Mouse (Mus musculus) NIH3T3 (cell line): Measurements from ENCODE around the gene Tmub1.

Source experiments
- DNase-seq: peaks from one replicate; pipeline ENCODE4 v3.0.0-alpha.2; 2012; ENCODE audit warnings: low read depth

The Tmub1 gene

DNA sequence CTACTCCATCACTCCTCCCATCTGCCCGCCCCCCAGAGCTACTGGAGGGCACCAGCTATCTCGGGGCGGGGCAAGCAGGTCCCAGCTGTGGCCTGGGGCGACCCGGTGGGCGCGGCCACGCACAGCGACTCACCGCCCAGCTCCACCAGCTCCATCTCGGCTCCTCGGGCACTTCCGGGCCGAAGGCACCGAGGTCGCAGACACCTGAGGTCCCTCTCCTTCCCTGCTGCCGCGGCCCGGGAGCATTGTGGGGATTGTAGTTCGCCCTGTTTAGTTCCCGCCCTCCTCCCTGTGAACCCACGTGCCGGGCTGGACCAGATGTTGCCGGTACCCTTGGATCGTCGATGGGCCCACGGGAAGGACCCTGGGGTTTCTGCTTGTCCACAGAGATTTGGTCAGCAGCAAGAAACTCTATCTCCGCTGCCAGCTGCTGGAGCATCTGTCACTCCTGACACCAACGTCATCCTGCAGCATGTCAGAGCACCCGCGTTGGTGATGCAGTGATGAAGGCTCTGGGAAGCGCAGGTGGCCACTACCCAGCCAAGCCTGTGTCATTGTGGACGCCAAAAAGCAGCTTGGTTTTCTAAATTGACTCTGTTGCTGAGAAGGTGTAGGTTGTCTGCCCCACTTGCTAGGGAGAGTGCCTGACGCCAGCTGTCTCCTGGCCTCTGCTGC, at the start of gene Tmub1:
TSS of gene Tmub1 (minus strand) at position 231 of the 675 bp plus-strand sequence.
- peak; percentile 78 for DNase-seq

DNA sequence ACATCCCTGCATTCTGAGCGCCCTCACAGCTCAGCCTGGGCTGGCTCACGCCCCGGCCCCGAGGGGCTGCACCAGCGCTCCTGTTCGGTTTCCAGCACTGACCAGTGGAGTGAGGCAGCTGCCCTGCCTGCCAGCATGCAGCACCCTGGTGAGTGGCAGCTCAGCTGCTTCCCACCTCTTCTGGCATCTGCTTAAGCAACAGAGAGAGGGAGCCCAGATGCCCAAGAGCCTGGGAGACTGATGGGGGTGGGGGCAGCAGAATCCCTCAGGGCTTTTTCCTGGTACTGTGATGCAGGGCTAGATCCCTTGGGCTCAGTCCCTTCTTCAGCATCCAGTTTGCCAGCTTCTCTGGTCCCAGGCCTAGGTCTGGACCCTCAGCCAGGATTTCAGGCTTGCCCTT, 49.1 kb upstream of the Tmub1 start:
- DNase-seq = no peak

DNA sequence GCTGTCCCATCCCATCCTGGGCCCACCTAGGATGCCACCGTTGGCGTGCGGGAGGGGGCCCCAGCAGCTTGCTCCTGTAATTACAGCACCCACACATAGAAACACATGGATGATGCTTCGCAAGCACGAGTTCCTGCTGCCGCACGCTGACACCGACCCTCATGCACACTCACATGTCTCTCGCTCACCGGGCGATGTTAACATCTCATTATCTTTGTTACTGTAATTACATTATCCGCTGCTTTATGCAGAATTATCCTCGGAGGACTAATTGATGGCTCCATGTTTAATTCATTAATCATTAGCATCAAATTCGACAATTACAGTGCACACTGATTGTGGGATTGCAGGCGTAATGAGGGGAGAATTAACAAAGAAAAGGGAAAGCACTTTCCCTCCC, 47.4 kb upstream of the Tmub1 start:
- DNase-seq = no peak

DNA sequence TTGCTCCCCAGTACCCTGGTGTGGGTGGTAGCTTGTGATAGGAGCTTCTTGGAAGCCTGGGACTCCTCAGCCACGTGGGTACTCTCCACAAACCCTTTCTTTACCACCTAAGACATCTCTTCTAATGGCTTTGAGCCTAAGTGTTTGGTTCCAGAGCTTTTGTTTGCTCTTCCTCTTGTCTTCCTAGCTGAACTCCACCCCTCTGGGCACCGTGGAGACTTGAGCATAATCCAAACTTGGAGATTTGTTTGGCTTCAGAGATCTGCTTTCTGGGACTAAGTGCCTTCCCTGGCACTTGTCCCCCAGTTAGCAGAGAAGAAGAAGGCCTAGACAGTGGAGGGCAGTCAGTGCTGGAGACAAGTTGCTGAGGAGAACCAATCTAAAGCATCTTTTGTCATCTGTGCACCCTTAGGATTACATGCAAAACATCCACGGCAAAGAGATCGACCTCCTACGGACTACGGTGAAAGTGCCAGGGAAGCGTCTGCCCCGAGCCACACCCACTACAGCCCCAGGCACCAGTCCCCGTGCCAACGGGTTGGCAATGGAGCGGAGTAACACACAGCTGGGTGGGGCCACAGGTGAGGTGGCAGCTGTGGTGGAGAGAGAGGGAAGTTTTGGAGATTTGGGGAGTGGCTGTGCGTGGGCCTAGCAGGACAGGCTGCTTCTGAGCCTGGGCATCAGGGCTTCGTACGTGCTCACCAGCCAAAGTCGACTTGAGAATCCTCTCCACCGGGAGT, 45.1 kb upstream of the Tmub1 start:
- no peak for DNase-seq

DNA sequence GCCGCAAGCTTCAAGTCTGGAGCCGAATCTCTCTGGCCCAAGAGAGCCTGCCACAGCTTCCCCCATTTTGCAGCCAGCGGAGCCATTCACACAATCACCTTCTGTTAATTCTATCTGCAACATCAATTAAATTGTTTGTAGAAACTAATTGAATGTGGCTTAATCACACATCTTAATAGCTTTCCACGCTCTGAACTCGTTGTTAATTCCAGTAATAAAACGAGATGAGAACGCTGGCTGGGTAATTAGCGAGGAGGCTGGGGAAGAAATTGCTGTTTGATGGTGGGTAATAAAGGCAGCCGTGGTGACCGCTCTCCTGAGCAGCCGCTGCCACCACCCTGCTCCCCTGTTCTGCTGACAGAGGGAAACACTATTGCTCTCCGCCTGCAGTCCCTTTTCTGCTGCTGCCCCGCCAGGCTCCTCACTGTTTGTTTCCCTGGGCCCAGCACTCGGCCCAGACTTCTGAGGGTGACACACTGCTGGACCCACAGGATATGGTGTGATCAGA, 42.8 kb upstream of the Tmub1 start:
- no peak for DNase-seq

DNA sequence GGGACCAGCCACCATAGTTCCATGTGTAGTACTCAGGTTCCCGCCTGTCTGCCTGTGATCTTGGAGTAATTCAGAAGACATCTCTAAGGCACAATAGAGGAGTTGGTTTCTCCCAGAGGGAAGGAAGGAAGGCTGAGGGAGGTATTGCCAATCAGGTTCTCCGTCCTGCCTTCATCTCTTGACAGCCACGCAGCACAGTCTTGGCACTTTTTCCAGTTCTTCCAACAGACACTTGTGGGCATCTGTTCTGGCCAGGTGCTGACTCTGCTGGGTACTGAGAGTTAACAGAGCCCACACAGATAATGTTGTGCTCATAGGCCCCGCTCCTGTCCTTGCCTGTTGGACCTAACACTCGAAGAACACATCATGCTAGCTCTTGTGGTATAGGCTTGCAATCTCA, 39.1 kb upstream of the Tmub1 start:
- no peak for DNase-seq

DNA sequence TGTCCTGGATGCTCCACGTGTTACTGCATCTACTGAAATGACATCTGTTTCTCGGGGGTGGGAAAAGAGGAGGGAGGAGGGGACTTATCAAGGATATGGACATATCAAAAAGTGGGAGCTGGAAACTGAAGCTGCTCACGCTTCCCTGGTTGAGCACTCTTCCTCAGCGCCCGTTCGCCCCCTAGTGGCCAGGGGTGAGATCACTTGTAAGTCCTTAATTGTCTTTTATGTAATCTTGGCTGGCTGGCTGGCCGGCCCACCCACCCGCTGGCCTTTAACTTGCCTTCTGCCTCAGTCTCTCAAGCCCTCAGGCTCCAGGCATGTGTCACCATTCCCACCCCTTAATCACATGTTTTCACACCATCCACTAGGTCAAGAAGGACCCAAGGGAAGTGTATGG, 38.4 kb upstream of the Tmub1 start:
- DNase-seq = peak; percentile 92

DNA sequence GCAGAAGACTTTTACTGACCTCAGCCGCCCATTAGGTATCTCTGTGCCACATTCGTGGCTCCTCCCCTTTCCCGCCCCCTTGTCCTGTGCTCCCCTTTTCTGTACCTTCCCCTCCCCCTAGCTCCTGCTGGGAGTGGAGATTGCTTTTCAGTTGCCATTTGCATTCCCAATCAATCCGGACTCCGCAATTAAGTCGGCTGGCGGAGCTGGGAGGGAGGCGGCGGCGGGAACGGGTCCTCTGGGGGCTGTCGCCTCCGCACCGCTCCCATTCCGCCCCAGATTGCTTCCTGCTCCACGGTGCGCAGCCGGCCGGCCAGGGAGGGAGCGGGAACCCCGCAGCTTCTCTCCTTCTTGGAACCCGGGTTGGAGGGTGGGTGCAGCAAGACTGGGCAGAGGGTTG, 37.3 kb upstream of the Tmub1 start:
- no peak for DNase-seq

DNA sequence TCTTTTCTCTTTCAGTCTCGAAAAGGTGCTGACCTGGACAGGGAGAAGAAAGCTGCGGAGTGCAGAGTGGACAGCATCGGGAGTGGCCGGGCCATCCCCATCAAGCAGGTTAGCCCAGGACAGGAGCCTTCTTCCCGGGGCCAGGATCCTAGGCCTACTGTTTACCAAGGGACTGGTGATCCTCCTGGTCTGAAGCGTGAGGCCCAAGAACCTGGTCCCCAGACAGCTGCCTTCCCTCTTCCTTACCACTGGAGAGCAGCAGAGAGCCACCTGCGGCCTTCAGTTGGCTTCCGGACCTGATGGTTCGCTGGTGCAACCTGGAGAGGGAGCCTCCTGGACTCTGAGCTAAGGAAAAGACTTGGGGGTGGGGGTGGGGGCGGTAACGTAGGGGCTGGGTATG, 35.7 kb upstream of the Tmub1 start:
- peak; percentile 76 for DNase-seq

DNA sequence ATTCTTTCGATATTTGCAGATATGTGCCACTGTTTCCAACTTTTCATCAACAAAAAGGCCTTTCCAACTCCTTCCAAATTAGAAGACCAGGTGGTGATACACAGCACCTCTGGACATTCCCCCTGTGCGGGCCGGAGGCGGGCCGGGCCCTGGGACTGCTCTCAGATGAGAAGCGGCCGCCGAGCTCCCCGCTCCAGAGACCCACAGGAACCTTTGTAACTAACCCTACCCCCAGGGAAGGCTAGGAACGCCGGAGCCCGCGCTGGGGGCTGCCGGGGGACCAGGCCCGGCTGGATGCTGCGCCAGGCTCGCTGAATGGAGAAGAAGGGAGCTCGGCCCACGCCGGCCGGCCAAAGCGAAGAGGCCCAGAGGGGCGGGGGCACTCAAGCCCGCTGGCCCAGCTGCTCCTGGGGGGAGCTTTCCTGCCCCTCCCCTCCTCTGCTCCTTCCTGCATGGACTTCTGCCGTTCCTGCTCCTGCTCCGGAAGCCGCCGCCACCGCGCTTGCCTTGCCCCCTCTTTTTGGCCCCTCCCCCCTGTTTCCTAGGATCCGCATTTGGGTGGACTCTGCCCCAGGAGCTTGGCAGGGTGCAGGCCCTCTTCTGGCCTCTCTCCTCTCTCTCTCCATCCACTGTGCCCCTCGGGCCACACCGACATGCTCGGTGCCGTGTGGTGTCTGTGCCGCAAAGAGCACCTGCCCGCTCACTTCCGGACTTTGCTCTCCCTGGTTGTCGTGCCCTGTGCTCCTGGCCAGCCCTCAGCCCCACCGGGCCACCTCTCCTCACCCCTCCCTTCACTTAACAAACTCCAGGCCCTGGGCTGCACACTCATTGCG, 34.8 kb upstream of the Tmub1 start:
- DNase-seq = no peak

DNA sequence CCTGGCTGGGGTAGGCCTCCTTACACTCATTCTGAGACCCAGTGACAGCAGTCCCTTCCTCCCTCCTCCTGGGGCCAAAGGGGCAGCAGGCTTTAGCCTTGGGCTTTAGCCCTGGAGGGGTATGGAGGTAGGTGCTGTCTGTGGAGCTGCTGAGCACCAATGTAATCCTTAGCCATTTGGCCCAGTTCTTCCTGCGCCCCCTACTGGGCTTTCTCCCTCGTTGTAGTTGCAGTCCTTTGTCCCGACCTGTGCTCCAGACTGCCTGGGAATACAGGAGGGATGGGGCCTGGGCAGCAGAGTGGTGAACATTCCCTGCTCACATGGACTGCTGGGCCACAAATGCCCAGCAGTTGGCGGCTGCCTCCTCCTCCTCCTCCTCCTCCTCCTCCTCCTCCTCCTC, 34.0 kb upstream of the Tmub1 start:
- DNase-seq = peak; percentile 82

DNA sequence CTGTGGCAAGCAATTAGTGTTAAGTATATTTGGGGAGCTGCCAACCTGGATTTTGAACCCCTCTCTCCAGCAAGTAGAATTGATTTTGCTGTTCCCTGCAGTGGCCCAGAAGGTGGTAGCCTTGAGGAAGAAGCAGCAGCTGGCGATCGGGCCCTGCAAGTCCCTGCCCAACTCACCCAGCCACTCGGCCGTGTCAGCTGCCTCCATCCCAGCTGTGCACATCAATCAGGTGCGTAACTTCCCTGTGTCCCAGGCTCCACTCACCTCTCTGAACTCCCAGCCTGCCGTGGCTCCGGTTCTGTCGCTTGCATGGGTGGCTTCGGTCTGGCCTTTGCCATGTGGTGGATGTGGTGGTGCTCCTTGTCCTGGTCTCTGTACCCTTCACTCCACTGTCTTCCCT, 30.3 kb upstream of the Tmub1 start:
- DNase-seq = no peak

DNA sequence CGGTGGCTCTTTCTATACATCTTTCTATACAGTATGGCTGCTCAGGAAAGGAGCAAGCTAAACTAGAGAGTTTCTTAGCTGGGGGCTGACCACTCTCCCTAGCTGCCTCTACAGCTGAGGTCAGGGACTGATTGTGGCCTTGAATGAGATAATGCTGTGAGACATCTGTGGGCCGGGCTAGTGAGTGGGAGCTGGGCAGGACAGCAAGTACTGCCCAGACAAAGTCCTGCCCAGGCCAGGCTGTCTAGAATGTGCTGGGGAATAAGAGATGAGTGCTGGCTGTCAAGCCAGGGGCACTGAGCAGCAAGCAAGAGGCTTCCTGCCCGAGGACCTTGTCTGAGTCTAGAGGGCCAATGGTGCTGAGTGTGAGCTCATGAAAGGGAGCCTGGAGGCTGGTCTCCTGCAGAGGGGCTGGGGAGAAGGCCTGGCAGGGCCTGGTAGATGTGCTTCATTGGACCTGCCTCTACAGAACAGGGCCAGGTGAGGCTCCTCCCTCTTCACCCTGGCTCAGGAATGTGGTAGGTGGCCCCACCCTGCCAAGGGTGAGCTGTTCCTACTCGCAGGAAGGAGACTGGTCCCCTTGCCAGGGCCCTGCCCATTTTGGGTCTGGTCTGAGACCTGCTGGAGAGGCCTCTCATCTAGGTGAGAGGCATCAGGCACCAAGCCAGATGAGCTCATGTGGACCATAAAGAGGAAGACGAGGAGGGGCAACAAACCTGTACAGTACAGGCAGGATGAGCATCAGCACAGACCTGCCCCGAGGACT, 28.0 kb upstream of the Tmub1 start:
- no peak for DNase-seq

DNA sequence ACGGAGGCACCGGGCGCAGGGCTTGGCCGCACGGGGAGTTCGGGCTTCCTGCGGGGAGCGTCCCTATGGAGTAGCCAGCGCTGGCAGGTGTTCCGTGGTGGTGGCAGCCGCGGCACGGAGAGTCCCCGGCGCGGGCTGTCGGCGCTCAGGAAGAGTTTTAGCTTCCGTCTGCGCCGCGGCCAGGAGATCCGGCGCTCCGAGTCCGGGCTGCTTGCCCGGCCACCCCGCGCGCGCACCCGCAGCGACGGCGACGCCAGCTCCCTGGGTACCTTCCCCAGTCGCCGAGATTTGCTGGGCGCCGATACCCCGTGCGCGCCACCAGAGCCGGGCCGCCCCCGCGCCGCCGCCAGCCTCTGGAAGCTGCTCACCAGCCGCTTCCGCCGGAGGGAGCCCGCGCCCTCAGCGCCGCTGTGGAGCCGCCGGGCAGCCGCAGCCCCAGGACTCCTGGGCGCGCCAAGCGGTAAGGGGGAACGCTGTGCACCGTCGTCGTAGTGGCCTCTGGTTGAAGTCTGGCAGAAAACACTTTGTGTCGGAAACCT, 27.1 kb upstream of the Tmub1 start:
- DNase-seq = no peak

DNA sequence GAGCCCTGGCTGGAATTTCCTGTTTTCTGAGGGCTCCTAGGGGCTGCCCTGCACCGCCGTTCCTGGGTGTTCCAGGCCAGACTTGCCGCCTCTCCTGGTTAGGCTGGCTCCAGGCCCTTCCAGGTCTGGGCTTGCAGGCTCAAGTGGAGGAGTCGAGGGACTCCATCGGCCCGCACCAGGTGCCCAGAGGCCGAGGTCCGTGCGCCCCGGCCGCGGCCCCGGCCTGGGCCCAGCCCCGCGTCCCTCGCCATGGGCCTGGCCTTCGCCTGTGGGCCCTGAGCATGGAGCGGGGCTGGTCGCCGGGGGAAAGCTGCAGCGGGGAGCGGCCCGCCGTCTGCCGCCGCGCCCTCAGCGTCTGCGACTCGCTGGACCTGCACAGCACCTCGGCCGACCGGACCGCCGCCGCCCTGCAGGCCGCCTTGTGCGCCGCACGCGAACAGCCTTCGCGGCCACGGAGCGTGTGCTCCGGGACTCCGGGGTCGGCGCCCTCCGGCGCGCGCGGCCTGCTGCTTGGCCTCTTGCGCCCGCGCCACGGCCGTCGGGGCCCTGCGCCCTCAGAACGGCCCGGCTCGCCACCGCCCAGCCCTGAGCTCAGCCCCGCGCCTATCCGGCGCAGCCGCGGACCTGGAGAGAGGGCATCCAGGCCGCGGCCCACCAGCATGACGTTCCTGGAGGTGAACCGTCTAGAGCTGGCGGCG, 26.5 kb upstream of the Tmub1 start:
- DNase-seq = no peak

DNA sequence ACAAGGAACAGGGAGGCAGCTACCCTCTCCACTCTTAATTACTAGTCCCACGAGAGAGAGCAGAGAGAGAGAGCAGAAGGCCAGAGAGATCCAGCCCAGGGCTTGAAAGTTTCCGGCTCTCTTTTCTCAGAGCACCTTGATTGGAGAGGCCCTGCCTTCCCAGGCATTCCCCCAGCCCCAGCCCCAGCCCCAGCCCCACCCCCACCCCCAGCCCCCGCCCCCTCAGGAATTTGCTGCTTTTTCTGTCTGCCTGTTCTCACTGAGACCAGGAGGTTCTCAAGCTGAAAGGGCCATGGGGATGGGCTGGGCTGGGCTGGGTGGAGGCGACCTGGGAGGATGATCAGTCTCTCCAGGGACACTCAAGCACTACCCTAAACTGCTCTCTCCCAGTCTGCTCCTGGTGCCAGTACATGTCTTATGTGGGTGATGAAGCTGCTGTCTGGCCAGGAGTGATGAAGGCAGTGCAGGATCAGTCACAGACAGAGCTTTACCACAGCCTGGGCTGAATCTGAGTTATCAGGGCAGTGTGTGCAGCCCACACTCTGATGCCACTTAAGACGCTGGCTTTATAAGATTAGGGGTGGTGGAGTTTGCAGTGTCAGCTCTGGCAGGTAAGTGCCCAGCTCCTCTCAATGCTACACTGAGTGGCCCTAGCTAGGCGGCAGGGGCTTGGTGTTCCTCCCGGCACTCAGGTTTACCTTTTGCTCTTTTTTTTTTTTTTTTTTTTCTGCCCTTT, 25.4 kb upstream of the Tmub1 start:
- DNase-seq = no peak

DNA sequence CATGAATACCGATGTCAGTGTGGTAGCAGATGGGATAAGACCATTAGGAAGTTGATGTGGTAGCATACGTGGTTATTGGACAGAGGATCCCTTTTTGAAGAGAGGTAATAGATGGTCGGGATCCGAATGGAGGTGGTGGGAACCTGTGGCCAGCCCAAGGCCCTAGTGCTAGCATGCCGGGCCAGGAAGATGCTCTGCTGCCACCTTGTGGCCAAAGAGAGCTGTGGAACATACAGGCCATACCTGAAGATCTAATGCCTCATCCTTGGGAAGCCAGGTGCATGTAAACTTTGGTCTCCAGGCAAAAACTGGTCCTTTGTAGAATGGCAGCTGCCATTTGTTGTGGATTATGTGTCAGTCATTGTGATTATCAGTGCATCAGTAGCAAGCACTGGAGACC, 22.9 kb upstream of the Tmub1 start:
- peak; percentile 91 for DNase-seq

DNA sequence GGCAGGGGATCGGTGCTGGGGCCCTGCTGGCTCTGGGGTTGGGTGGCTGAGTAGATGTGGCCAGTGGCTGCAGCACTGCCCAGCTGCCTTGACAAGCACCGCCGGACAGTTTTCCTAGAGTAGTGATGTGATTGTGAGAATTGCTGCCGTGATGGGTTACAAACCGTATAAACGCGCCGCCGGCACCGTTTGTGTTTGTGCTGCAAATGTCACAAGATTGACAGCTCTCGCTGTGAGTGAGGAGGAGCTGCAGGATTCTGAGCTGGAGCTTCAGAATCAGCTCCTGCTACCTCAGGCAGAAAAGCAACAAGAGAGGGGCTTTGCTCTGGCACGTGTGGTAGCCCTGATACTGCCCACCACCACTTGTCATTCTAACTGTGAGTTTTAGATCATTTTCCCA, 19.1 kb upstream of the Tmub1 start:
- DNase-seq = no peak

DNA sequence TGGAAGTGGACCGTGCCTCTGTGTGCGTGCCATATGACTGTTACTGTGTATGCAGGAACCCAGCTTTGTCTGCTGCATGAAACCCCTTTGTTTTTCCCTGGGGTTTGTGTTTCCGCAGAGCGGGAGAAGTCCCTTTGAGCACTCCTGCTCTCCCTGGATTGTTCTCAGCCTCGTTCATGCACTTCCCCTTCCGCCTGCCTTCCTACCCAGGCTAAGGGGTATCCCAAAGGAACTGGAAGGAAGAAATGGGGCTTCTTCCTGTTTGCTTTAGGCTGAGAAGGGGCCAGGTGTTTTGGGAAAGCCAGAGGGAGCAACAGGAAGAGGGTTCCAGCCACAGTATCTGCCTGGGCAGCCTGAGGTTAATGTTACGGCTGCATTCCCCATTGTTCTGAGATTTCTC, 8.0 kb upstream of the Tmub1 start:
- DNase-seq = no peak

DNA sequence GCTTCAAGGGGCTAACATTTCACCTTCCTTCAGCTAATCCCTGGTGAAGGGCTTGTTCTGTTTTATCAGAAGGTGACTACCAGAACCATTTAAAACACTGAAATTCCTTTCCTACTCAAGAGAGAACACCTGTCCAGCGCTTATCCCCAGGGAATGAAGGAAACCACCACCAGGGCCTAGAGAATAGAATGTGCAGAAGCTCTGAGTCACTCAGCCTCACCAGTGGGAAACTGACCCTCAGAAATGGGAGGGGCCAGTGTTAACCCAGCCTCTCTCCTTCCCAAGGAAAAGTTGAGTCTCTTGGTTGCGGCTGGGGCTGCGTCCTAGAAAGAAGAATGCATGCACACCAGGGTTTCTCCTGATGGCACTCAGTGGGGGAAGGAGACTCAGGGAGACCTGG, 7.4 kb upstream of the Tmub1 start:
- peak; percentile 74 for DNase-seq

DNA sequence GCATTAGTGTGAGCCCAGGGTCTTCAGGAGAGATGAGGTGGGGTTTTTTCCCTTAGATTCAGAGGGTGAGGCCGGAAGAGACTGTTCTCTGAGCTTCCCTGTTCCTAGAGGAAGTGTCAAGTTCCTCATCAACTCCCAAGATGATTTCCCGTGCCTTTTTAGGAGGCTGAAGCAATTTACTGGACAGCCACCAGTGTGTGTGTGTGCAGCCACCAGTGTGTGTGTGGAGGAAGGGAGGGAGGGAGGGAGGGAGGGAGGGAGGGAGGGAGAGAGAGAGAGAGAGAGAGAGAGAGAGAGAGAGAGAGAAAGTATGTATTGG, 6.3 kb upstream of the Tmub1 start:
- DNase-seq = no peak
